Mouse (Mus musculus) cortical plate, adult 2 months (tissue): ENCODE measurements around the gene Dnah7a.

ENCODE experiments used
- CTCF ChIP-seq: fragments of 200-500 bp; IDR thresholded peaks from 2 replicates; pipeline ENCODE4 v1.5.1; 2011; ENCODE audit warnings: mild to moderate bottlenecking, control low read depth, low read length; ENCODE audit not compliant: insufficient read depth; ENCODE audit errors: extremely low read depth
- POLR2A ChIP-seq: fragments of 200-500 bp; IDR thresholded peaks from 2 replicates; pipeline ENCODE4 v1.6.1; 2011; ENCODE audit warnings: mild to moderate bottlenecking, low read length, control low read depth; ENCODE audit not compliant: insufficient read depth; ENCODE audit errors: extremely low read depth

DNA sequence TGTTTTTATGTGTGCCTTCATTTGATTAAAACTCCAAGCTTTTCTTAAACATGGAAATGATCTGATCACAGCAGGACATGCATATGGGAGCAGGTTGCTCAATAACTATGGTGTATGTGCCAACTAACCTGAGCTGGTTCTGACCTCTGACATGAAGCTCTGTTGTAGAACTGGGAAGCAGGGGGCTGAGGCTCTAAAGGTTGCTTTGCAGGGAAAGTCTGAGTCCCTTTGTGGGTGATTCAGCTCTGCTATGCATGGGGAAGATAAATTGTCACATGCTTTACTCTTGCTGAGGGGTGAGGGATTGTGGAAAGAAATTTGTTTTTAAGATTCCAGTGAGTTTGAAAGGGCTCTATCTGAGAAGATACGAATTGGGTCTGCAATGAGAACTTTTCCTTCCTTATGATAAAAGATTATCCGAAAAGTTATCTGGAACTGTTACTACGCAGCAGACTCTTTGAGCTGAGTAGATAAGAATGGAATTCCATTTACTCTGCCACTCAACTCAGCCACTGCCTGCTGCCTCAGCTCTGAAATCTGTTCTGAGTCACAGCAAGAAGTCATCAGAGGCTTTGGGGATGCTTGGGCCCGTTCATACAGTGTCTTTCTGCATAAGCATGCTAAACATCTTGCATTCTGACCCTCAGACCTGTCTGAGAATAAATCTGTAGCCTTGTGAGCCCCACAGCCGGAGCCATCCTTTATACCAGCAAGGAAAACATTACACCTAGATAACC, 22.1 kb upstream of the Dnah7a start:
- TF ChIP-seq POLR2A (no peak), CTCF (no peak)
